Mouse (Mus musculus): ENCODE measurements around the gene Mms19. TPM values are rescaled to one million over a fixed set of nuclear protein-coding genes. Genes with fewer than 3 reads are reported as not detected.

Mms19 gene
- total RNA-seq, 2 experiments from 2014 or later, result 7.7 to 8.7 TPM

DNA sequence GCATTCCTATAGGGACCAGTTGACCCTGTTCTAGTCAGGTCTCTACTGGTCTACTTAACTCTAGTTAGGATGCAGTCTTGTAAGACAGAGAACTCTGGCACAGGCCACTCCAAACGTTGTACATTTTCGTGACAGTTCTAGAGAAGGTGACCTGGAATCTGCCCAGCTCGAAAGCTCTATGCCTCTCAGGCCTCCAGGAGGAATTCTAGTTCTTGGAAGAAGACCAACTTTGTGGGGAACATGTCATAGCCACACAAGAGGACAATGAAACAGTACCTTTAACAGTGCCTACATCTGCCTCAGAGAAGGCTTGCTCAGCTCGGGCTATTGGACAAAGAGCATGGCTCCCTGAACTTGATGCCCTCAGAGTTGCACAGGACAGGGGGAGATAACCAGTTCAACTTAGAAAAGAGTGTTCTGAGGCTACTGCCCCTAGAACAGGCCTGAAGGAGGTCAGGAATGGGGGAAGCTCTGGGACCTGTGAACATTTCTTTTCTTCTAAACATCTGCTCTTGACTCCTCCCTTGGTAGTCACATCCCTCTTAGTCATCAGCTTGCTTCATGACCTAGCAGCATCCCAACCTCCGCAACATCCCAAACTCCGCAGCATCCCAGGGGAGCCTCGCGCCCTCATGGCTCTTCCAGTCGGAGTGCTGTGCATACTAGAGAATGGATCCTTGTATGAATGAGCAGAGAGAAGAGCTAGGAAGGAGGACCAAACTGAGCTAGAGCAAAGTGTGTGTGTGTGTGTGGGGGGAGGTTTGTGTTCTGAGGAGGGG, 18.0 kb upstream of the Mms19 start:
- no peak for DNase-seq

DNA sequence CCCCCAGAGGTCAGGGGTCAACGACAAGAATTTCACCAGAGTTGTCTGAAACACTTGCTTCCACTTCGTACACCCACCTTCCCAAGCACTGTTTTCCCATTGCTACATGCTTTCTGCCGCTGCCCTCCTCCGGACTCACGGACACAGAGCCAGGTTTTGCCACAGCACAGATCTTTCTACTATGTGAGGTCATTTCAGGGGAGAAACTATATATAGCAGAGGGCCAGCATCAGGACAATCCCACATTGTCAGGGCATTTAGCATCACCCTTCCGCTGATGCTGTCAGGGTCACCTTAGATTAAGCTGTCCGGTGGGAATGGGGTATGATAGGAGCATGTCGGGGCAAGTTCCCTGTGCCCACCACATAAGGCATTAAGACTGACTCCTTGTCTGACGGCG, 16.1 kb upstream of the Mms19 start:
- no peak for DNase-seq

DNA sequence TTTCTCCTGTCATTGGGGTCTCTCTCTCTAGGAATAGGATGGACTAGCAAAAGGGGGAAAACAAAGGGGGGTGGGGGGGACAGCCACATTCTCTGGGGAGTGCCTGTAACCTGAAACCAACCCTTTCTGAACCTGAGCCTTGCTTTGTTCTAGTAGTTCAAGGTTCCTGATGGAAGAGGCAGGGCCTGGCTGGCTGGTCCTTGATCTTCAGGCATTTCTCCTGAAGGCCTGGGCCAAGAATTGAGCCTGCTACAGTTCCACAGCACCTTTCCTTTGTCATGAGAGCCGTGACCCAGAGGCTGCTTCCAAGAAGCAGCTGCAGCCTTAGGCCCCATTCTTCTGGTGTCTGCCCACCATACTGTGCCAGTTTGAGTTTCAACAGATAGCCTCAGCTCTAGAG, 14.5 kb upstream of the Mms19 start:
- no peak for DNase-seq

DNA sequence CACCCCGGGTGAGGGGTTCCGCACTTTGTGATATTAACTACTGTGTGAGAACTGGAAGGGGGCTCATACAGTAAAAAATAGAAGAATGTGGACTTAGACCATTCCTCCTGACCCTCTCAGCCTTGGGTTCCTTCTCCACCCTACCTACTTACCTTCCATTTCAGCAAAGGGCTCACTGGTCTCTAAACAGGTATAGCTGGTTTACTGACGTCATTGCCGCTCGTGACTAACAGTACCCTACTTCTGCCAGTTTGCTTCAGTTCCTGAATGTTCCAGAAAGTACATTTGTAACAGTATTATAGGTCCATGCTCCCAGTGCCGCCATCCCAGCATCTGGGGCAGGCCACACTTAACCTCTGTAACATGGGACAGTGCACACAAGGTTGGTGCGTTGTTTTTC, 13.1 kb upstream of the Mms19 start:
- DNase-seq, result no peak

DNA sequence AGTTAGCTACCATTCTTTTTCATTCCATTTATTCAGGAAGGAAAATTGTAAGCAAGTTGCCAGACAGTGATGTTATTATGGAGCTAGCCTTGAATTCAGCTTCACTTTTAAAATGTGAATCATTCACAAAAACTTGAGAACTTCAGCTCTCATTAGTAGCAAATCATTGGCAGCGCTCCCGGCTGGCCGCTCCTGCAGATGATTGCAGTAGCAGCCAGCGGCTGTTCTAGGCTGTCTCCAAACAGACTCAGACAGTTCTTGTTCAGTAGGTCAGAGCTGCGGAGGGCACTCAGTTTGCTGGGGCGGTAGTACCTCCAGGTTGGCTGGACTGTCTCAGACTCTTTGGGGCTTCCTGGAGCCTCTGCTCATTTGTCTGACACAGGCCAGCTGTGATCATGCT, 12.5 kb upstream of the Mms19 start:
- DNase-seq, result peak; percentile 77

DNA sequence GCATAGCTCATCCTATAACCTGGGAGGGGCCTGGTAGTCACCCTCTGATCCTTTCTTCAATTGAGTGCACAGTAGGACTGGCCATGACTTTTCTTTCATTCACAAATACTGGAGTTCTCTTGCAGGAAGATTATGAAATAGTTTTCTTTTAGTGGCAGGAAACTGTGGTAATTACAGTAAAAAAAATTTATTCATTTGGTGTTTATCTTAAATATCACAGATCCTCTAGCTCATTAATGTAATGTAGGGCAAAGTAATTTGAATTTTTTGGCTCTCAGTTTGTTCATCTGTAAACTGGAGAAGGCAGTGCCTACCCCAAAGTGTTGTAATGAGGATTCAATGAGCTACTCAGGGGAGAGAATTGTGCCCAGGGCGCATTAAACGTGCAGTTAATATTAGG, 12.0 kb upstream of the Mms19 start:
- no peak for DNase-seq

DNA sequence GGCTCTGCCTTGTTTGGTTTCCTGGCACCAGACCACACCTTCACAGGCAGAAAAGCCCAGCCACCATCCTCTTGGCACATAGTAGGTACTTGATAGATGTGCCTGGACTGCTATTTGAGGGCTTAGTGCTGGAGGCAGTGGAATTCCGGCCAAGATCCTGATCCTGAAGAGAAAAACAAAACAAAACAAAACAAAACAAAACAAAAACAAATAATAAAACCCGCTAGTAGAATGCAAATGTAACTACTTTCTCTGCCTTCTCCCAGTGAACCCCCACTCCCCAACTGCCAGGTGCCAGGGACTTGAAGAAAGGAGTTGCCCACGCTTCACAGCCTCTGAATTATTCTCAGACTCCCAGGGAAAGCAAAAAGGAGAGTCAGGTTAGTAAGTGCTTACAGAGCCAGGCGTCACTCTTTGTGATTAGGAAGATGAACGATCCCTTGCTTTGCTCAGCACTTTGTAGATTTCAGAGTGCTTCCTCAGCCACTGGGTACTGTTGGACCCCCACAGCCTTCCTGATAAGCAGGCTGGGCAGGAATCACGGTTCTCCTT, 11.0 kb upstream of the Mms19 start:
- DNase-seq, result no peak

DNA sequence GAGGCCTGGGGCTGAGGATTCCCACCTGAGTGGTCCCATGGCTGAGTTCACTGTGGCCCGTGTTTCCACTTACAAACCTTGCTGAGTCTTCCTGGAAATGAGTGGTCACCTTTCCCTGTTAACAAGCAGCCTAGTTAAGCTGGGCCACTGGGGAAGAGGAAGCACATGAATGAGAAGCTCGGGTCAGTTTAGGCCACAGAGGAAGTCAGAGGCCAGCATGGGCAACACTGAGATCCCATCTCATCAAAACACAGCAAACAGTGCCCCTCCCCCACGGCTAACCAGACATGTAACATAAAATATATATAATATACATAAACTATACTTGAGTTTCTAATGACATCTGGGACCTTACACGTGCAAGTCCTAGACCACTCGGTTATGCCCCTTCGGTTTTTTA, 8.9 kb upstream of the Mms19 start:
- DNase-seq, result no peak

DNA sequence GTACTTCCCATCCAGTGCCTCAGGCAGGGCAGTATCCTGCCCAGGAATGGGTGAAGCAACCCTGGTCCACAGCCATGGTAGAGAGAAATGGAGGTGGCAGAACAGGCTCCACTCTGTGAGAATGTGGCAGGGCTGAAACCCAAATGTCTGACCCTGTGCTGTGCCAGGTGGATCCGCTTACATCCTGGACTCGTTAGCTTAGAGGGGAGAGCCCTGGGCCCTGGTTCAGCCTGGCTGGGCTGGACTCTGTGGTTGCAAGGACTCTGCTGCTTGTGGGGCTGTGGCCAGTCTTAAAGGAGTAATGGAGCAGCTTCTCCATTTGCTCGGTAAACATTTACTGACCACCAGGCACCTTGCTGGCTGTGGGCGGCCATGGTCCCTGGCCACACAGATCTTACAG, 6.2 kb upstream of the Mms19 start:
- DNase-seq, result peak; percentile 73

DNA sequence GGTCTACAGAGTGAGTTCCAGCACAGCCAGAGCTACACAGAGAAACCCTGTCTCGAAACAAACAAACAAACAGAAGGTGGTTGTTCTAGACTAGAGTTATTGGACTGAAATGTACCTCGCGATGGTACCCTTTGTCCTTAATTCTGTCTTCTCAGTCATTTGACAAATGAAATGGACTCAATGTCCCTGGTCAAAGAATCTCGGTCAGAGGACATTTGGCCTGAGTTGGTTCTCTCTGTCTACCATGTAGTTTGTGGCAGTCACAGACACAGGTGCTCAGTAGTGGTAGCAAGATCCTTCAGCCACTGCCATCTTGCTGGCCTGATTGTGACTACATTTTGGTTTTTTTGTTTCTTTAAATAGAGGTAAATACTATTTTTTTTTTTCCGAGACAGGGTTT, 5.0 kb upstream of the Mms19 start:
- DNase-seq, result no peak

DNA sequence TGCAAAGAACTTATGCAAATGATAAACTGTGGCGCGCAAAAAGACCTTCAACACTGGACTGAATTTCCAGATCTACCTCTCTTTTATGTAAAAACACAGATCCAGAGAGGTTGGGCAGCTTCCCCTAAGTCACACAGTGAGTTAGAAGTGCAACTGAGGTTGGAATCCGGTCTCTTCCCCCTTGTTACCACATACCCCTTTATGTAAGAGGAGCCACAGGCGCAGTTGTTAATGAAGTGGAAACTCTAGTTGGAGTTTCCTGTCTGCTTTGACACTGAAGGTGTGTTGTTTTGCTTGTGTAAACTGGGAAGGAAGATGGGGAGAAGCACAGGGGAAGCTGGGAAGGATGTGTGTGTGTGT, 1.8 kb upstream of the Mms19 start:
- DNase-seq, result no peak

DNA sequence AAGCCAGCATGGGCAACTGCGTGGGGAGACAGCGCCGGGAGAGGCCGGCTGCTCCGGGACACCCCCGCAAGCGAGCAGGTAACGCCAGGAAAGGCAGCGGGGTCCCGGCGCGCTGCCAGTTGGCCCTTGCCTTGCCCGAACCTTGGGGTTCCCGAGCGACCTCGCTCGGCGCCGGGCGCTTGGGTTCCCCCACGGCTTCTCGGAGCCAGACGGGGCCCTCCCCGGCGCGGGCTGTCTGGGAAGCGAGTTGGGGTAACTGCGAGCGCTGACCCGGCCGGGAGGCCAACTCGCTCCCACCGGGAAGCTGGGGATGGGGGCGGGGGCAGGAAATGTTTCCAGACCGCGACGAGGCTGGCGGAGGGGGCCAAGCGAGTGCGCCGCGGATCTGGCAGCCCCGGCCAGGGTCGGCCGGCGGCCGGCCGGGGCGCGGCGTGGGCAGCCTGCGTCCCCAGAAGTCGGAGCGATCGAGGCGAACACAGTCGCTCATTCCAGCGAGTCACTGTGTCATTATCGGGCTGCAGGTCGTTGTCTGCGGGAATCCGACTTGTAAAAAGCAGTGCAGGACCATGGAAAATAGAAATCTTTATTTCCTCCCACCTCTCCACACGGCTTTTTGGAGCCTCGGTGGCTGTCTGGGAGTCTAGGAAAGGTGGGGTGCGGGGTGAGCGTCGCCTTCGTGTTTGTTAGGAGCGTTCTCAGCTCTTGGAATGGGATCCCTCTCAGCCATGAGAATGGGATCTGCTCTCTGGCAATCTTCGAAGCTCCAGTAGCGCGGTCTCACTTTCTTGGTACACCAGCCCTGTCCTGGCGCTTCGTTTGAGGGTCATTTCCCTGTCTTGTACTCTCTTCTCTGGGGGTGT, 1.2 kb upstream of the Mms19 start:
- DNase-seq, result peak; percentile 64

DNA sequence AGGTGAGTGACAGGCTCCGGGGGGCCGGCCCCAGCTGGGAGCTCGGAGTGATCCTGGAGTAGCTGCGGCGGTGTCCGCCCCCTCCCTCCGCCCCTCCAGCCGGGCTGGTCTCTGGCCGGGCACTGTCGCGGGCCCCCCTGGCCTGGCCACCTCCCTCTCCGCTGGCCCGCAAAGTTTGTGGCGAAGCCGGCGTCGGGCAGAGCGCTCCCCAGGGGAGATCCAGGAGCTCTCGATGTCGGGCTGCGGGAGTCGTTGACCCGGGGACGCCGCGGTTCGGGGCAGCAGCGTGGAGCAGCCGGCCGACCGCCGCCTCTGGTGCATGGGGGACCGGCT, 604 bp upstream of the Mms19 start, which contains the start of gene Ubtd1:
Gene Ubtd1 (plus strand): TSS at position 169 of the 333 bp plus-strand sequence.
- DNase-seq, result no peak

DNA sequence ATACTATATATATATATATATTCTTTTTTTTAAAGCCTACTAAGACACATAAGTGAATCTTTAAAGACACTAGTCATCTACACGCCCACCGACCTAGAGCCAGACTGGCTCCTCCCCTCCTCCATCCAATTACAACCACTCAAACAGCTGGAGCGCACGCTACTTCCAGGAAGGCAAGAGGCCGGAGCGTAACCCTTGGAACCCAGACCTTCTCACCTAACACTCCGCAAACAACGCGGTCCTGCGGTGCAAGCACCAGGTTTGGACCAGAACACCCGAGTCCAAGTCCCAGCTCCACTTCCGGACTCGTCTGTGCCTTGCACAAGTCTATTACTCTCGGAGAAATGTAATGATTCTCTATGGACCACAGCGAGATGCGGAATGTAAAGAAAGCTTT, 537 bp downstream of the Mms19 start:
- DNase-seq, result peak; percentile 34

DNA sequence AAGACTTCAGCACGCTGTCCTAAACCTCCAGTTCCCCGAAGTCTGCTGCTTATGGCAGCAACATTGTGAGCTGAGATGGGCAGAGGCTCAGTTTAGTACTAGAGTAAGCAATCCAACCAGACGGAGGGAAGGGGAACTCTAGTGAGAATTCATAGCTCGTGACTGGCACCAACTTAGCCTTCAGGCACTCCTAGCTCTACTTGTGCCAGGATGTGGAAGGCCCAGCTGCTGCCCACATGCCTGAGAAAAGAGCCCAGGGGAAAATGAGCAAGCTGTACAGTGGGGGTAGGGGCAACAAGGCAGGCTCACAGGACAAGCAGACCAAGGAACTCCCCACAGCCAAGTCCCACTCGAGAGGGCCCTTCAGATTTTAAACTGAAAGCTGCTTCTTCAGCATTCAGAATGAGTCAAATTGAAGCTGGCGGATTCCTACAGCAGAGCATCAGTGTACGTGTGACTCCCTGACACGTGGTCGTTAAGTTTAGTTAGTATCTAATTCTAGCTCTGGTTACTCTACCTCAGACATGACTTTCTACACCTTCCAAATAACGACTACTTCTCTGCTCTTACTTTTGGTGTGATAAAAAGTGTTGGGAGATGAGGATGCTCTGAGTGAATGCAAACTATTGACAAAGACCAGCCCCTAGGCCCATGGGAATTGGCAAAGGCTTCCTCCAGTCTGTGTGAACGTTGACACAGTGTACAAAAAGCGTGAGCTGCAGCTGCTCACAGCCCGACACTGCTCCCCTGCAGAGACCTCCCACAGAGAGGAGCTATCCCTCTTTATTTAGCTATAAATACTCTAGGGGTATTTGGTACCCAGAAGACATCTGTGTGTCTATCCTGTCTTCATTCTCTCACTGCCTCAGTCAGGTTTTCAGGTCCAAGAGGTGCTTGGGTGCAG, 6.8 kb downstream of the Mms19 start:
- no peak for DNase-seq

DNA sequence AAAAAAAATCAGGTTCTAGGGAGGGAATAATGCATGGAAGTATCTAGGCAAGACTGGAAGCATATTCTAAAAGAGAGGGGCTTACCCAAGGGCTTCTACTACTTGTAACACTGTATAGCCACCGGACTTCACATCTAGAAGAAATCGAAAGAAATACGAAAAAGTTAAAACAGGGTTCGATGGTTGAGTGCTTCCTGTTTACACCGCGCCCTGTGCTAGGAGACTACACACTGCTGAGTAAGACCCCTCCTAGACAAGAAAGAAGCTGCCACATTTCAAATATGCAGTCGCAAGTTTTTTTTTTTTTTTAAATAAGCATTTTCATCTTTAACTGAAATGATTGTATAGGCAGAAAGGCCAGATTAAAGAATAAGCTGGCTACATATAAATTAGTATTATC, 11.3 kb downstream of the Mms19 start:
- no peak for DNase-seq

DNA sequence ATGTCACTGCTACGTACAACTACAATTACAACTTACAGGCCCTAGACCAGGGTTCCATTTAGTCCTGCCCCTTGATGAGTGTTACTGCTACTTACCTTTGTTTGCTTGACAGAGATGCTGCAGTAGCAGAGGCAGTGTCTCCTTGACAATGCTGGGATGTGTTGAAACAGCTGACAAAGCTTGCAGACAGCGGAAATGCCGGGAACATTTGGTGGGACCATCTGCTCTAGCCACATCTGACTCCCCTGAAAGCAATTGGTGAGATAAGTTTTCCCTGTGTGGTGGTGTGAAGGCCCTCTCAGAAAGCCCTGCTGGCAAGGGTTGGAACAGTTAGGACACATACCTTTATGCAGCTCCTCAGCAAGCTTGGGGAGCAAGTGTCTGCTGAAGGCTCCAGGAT, 27.4 kb downstream of the Mms19 start:
- no peak for DNase-seq

DNA sequence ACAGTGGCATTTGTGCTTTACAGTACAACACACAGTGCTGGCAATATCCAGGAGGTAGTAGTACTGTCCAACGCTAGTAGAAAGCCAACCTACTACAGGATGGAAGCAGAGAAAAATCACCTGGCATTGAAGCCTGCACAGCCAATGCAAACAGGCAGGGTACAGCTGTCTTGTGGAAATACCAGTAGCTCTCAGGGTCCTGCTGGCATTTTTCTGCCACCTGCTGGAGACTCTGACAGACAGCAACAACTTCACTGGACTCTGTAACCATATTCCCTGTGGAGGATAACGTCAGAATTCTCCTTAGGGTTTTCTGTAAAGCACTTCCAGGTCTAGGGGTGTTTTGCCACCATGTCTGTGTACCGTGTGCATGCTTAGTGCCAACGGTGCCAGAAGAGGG, 28.7 kb downstream of the Mms19 start:
- DNase-seq, result no peak

DNA sequence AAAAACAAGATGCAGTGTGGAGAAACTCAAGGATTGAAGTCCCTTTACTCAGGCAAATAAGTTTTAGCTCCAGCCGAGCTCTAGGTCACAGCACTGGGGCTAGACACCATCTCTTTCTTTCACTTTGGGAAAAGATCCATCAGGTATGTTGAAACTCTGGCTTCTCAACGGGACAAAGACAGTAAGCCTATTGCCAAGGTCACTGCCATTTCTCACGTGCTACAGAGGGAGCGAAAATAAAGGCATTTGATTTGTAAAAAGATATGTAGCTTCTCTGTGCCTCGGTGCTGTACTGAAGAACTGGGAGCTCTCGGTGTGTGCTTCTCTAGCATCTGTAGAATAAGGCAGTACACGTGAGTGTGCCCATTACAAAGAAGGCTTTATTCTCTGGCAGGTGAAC, 37.1 kb downstream of the Mms19 start:
- DNase-seq, result no peak

DNA sequence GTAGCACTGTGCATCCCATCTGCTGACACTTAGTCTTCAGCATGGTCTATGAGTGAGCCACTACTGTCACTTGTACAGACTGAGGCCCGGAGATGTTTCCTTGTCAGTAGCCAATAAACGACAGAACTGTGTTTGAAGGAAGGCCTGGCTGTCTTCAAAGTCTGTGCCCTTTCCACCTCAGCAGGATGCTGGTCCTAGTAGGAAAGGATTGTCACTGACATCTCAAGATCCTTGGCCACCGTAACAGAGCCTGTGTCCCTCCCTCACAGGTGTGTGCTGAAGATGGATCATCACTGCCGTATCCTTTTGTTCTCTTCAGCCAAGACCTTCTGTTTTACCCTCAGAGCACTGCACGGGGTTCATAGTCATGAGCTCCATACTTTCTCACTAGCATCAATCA, 42.4 kb downstream of the Mms19 start:
- DNase-seq, result no peak

DNA sequence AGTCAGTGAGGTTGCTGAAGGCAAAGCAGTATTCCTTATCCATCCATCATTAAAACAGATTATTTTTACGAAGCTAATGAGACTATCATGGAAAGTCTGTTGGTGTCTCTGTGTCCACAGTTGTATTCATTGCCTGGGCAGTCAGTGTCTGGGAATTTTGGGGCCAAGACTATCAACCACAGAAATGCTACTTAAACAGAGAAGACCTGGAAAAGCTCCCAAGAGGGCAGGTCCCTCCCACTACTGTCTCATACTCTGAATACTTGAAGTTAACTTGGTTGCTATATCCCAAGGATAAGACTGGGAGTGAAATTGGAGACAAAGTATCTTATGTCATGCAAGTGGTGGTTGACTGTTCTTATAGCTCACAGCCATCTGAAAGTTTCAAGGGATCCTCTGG, 45.0 kb downstream of the Mms19 start:
- DNase-seq, result no peak

DNA sequence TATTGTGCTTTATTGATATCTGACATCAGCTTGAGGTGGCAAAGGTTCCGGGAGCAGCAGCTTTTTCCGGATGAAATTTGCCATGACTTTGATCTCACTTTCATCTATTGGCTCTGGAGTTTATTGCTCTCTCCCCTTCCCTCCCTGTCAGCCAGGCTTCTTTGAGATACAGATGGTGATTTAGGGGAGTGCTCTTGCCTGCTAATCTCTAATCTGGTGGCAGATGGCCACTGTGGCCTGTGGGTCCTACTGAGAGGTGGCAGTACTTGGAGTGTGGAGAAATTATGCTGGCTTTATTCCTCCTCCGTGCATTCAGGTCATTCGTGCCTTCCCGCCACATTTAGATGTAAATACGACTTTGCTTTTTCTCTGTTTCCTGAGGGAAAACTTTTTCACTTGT, 46.8 kb downstream of the Mms19 start:
- DNase-seq, result no peak

Data from gastrocnemius, postnatal 25 days (tissue).